Mouse (Mus musculus) liver, embryonic 14.5 days (tissue): ENCODE data around the gene Nkg7.

Source experiments
- CTCF ChIP-seq: IDR thresholded peaks from 2 replicates; pipeline ENCODE4 v1.5.1; 2016; ENCODE audit warnings: antibody characterized with exemption, low read depth, control low read depth
- EP300 ChIP-seq: IDR thresholded peaks from 2 replicates; pipeline ENCODE4 v1.6.1; 2016; ENCODE audit warnings: antibody characterized with exemption, low read depth

GRCm38 (mm10) chr7:43482090-43482716 is 45.3 kb downstream of the Nkg7 start:
- TF ChIP-seq CTCF (no peak), EP300 (no peak)
